Mouse (Mus musculus) adipocyte (in vitro differentiated cells): ENCODE measurements around the gene Atp6v1g1.

Source experiments
- DNase-seq: peaks from one replicate; pipeline ENCODE4 v3.0.0-alpha.2; 2016; ENCODE audit warnings: low spot score

Gene Atp6v1g1

GRCm38 (mm10) chr4:63546441-63547055 is 2.0 kb downstream of the Atp6v1g1 start:
- peak; percentile 58 for DNase-seq

- peak; percentile 71 for DNase-seq
Observed at GRCm38 (mm10) chr4:63547799-63548198, 3.2 kb downstream of the Atp6v1g1 start.

GRCm38 (mm10) chr4:63548491-63548890 is 3.9 kb downstream of the Atp6v1g1 start:
- no peak for DNase-seq

GRCm38 (mm10) chr4:63550908-63551307 is 6.3 kb downstream of the Atp6v1g1 start:
- no peak for DNase-seq

- no peak for DNase-seq
Observed at GRCm38 (mm10) chr4:63552865-63553264, 8.3 kb downstream of the Atp6v1g1 start.

- DNase-seq: peak; percentile 64
Observed at GRCm38 (mm10) chr4:63553789-63554576, 9.4 kb downstream of the Atp6v1g1 start.

GRCm38 (mm10) chr4:63554616-63555015 is 10.0 kb downstream of the Atp6v1g1 start:
- DNase-seq: peak; percentile 59

GRCm38 (mm10) chr4:63555111-63555510 is 10.5 kb downstream of the Atp6v1g1 start:
- DNase-seq: no peak

- DNase-seq: no peak
Observed at GRCm38 (mm10) chr4:63556665-63557064, 12.1 kb downstream of the Atp6v1g1 start.

GRCm38 (mm10) chr4:63557124-63558059 is 12.8 kb downstream of the Atp6v1g1 start:
- peak; percentile 28 for DNase-seq

GRCm38 (mm10) chr4:63558407-63559081 is 14.0 kb downstream of the Atp6v1g1 start, which contains the start of gene Tmem268:
Gene Tmem268 (plus strand): TSS chr4:63558781.
- DNase-seq: peak; percentile 60

- no peak for DNase-seq
Observed at GRCm38 (mm10) chr4:63559127-63559697, 14.6 kb downstream of the Atp6v1g1 start.

- DNase-seq: peak; percentile 70
Observed at GRCm38 (mm10) chr4:63560079-63560478, 15.5 kb downstream of the Atp6v1g1 start.

- DNase-seq: no peak
Observed at GRCm38 (mm10) chr4:63561861-63562675, 17.5 kb downstream of the Atp6v1g1 start.

- no peak for DNase-seq
Observed at GRCm38 (mm10) chr4:63562742-63563141, 18.2 kb downstream of the Atp6v1g1 start.

- DNase-seq: no peak
Observed at GRCm38 (mm10) chr4:63567712-63568390, 23.3 kb downstream of the Atp6v1g1 start.

- DNase-seq: no peak
Observed at GRCm38 (mm10) chr4:63569322-63569721, 24.8 kb downstream of the Atp6v1g1 start.

GRCm38 (mm10) chr4:63570208-63570781 is 25.7 kb downstream of the Atp6v1g1 start:
- DNase-seq: peak; percentile 62

- DNase-seq: no peak
Observed at GRCm38 (mm10) chr4:63572621-63573020, 28.0 kb downstream of the Atp6v1g1 start.
